Mouse (Mus musculus) heart, embryonic 15.5 days (tissue): Measurements from ENCODE around the gene Igsf9b. TPM values are rescaled to one million over a fixed set of nuclear protein-coding genes. Genes with fewer than 3 reads are reported as not detected.

Experiments used
- ATAC-seq: fragments of 200-750 bp; cut with Nextera tagmentation; replicated peaks from 2 replicates; pipeline ENCODE4 v1.8.0; 2017; ENCODE audit warnings: low read depth, moderate TSS enrichment; ENCODE audit not compliant: insufficient number of reproducible peaks, insufficient read depth, low FRiP score
- H3K27ac ChIP-seq: fragments of 300-500 bp; sonication (generic); 2 replicates; pipeline ENCODE4 v1.5.1; 2015; ENCODE audit warnings: mild to moderate bottlenecking, inconsistent platforms
- H3K27me3 ChIP-seq: fragments of 300-500 bp; sonication (generic); 2 replicates; pipeline ENCODE4 v1.6.1; 2015; ENCODE audit warnings: inconsistent platforms
- H3K36me3 ChIP-seq: fragments of 300-500 bp; sonication (generic); 2 replicates; pipeline ENCODE4 v1.6.1; 2015; ENCODE audit warnings: mild to moderate bottlenecking, inconsistent platforms
- H3K4me1 ChIP-seq: fragments of 300-500 bp; sonication (generic); replicated peaks from 2 replicates; pipeline ENCODE4 v1.6.1; 2015; ENCODE audit warnings: inconsistent platforms
- H3K4me2 ChIP-seq: fragments of 300-500 bp; sonication (generic); 2 replicates; pipeline ENCODE4 v1.6.1; 2015; ENCODE audit warnings: inconsistent platforms, mild to moderate bottlenecking, moderate library complexity
- H3K4me3 ChIP-seq: fragments of 300-500 bp; sonication (generic); 2 replicates; pipeline ENCODE4 v1.5.1; 2015; ENCODE audit warnings: mild to moderate bottlenecking, inconsistent platforms
- H3K9ac ChIP-seq: fragments of 300-500 bp; sonication (generic); 2 replicates; pipeline ENCODE4 v1.6.1; 2015; ENCODE audit warnings: mild to moderate bottlenecking, inconsistent platforms
- H3K9me3 ChIP-seq: fragments of 300-500 bp; sonication (generic); replicated peaks from 2 replicates; pipeline ENCODE4 v1.6.1; 2016; ENCODE audit warnings: inconsistent platforms
- WGBS: fragments of 180-500 bp; shearing (Covaris S2); methylation state at CpG from one replicate; pipeline ENCODE4 v1.1.7; 2015; ENCODE audit warnings: mixed read lengths; 5-methylcytosine and 5-hydroxymethylcytosine counted together
- polyA plus RNA-seq: library from polyadenylated mRNA; unstranded; fragments of >200 nt; fragmentation: Nextera tagmentation; extraction: Ambion mirVana; gene quantifications from 2 replicates; pipeline ENCODE4 v1.2.1, GENCODE M21; 2015

Igsf9b gene
- polyA plus RNA-seq, 1 experiment from 2014 or later, result 4.0 TPM

GRCm38 (mm10) chr9:27272858-27273257 lies 26.1 kb upstream of the Igsf9b start:
- no peak for ATAC-seq
- whole genome bisulfite sequencing, result 86% methylated on average over 1 of the region's 1 CpGs
- Histone ChIP-seq H3K36me3 (no peaks in the 10 kb centered on the region), H3K4me3 (no peak overlapping the region), H3K27me3 (no peaks in the 10 kb centered on the region), H3K4me2 (no peak overlapping the region), H3K9ac (no peak overlapping the region), H3K27ac (no peak overlapping the region), H3K9me3 (no peaks in the 10 kb centered on the region), H3K4me1 (no peaks in the 10 kb centered on the region)

DNA sequence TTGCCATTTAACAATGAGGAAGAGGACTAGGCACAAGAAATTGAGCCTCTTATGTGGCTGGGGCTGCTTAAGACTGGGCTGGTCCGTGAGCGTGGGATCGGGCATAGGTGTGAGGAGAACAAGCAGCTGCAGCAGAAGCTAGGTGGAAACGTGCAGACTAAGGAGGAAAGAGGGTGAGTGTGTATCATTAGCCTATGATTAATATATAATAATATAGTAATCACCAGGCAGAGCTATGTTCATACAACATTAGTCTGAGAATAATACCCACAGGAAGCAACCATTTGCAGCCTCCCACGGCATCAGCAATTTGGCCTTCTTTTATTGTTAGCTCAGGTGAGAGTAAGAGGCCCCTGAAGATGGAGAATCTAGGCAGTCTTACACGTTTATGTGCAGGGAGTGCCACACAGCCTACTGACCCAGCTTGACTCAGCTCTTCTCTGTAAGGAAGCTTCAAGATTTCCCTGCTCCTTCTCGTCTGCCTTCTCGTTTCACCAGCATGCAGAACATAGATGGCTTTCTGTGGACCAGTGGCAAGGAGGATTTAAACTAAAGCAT lies 22.6 kb upstream of the Igsf9b start:
- 67% methylated on average over 8 of the region's 8 CpGs for WGBS

DNA sequence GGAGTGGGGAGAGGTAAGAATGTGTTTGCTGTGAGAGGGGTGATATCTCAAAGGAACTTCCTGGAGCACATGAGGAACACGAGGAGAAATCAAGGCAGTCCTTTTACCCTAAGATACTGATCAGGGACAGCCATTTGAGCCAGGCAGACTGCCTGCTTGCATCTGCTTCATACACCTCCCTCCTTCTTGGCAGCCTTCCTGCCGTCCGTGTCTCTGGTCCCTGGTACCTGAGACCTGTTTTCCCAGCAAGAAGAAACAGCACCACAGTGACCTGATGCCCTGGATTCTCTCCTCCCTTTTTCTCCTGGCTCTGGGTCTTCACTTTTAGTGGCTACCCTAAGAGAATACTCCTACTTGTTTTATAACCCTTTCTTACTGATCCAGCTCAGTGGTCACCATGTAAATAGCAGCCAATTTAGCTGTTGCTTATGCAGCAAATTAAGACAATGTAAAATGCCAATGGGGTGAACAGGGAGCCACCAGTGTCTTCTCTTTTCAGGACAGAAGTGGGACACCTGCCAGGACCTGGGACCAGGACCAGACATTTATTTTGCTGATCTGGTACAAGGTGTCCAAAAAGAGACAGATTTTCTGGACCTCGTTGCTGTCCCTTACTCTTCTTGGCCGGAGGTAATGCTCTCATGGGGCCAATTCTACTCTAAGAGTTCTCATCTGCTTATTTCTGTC lies 21.5 kb upstream of the Igsf9b start:
- Histone ChIP-seq H3K36me3 (no peaks in the 10 kb centered on the region), H3K27ac (no peak overlapping the region), H3K27me3 (no peaks in the 10 kb centered on the region), H3K4me3 (no peak overlapping the region), H3K9ac (no peak overlapping the region), H3K9me3 (no peaks in the 10 kb centered on the region), H3K4me2 (no peak overlapping the region), H3K4me1 (no peaks in the 10 kb centered on the region)
- 62% methylated on average over 5 of the region's 5 CpGs for WGBS
- ATAC-seq, result no peak

More for the DNA sequence above, 22.6 kb upstream of the Igsf9b start:
- Histone ChIP-seq H3K27me3 (no peaks in the 10 kb centered on the region), H3K4me2 (no peak overlapping the region), H3K27ac (no peak overlapping the region), H3K9me3 (no peaks in the 10 kb centered on the region), H3K36me3 (no peaks in the 10 kb centered on the region), H3K4me1 (no peaks in the 10 kb centered on the region), H3K4me3 (no peak overlapping the region), H3K9ac (no peak overlapping the region)
- no peak for ATAC-seq

GRCm38 (mm10) chr9:27279041-27279440 lies 20.0 kb upstream of the Igsf9b start:
- no peak for ATAC-seq
- Histone ChIP-seq H3K27me3 (no peaks in the 10 kb centered on the region), H3K27ac (no peak overlapping the region), H3K4me1 (no peaks in the 10 kb centered on the region), H3K9me3 (no peaks in the 10 kb centered on the region), H3K4me2 (no peak overlapping the region), H3K36me3 (no peaks in the 10 kb centered on the region), H3K9ac (no peak overlapping the region), H3K4me3 (no peak overlapping the region)
- WGBS, result 72% methylated on average over 1 of the region's 1 CpGs

- Histone ChIP-seq H3K27me3 (no peaks in the 10 kb centered on the region), H3K27ac (no peak overlapping the region), H3K4me2 (no peak overlapping the region), H3K9ac (no peak overlapping the region), H3K4me1 (no peaks in the 10 kb centered on the region), H3K36me3 (no peaks in the 10 kb centered on the region), H3K4me3 (no peak overlapping the region), H3K9me3 (no peaks in the 10 kb centered on the region)
- no peak for ATAC-seq
- WGBS, result 61% methylated on average over 4 of the region's 4 CpGs
These were observed 18.0 kb upstream of the Igsf9b start for GRCm38 (mm10) chr9:27280976-27281375.

GRCm38 (mm10) chr9:27285719-27286249 lies 13.2 kb upstream of the Igsf9b start:
- Histone ChIP-seq H3K36me3 (no peaks in the 10 kb centered on the region), H3K27ac (no peak overlapping the region), H3K4me1 (peaks cover 24% of the 10 kb centered on the region), H3K4me2 (no peak overlapping the region), H3K27me3 (no peaks in the 10 kb centered on the region), H3K4me3 (no peak overlapping the region), H3K9ac (no peak overlapping the region), H3K9me3 (no peaks in the 10 kb centered on the region)
- no peak for ATAC-seq
- WGBS, result 58% methylated on average over 3 of the region's 3 CpGs

DNA sequence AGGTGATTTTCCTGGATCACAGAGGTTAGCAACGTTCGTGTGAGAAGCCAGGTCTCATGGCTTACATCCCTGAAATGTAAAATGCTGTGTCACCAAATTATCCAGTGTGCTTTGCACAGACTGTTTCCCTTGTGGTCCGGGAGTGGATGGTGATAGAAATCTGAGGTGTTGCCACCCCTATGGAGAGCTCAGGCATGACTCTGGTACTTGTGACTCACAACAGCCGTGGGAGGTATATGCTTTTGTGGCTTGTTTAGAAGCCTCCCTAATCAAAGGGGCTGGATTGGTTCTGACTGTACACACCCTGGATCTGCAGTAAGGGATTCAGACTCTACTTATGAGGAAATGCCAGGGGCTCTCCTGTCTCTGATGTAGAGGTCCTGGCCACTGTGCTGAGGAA lies 12.7 kb upstream of the Igsf9b start:
- H3K4me2 ChIP-seq, result no peak overlapping the region
- H3K4me1 ChIP-seq, result peaks cover 24% of the 10 kb centered on the region
- no peaks in the 10 kb centered on the region for H3K27me3 ChIP-seq
- no peak for ATAC-seq
- H3K27ac ChIP-seq, result no peak overlapping the region
- no peak overlapping the region for H3K4me3 ChIP-seq
- WGBS, result 71% methylated on average over 4 of the region's 4 CpGs
- H3K9ac ChIP-seq, result no peak overlapping the region
- no peaks in the 10 kb centered on the region for H3K36me3 ChIP-seq
- no peaks in the 10 kb centered on the region for H3K9me3 ChIP-seq

- no peak for ATAC-seq
- no peak overlapping the region for H3K4me3 ChIP-seq
- H3K36me3 ChIP-seq, result no peaks in the 10 kb centered on the region
- H3K9me3 ChIP-seq, result no peaks in the 10 kb centered on the region
- H3K4me1 ChIP-seq, result peaks cover 24% of the 10 kb centered on the region
- WGBS, result 82% methylated on average over 4 of the region's 4 CpGs
- H3K4me2 ChIP-seq, result no peak overlapping the region
- no peaks in the 10 kb centered on the region for H3K27me3 ChIP-seq
- H3K9ac ChIP-seq, result no peak overlapping the region
- H3K27ac ChIP-seq, result no peak overlapping the region
These were observed 12.1 kb upstream of the Igsf9b start for GRCm38 (mm10) chr9:27286859-27287258.

DNA sequence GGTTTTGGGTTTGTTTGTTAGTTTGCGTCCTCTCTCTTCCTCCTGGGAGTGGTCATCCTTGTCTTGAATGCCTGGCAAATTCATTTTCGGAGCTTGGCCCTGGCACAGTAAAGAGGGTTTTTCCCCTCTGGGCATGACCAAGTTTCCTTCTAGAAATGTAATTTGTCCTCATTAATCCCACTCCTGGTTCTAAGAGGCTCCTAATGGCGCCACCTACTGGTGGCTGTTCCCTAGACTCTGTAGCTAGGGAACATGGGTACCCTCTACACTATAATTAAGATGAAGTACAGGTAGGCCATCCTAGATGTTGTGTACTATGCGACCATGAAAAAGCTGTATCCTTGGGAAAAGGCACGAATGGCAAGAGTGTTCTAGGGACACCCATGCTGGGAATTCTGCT lies 11.6 kb upstream of the Igsf9b start:
- no peak overlapping the region for H3K9ac ChIP-seq
- no peaks in the 10 kb centered on the region for H3K36me3 ChIP-seq
- H3K27ac ChIP-seq, result no peak overlapping the region
- no peaks in the 10 kb centered on the region for H3K27me3 ChIP-seq
- no peaks in the 10 kb centered on the region for H3K9me3 ChIP-seq
- H3K4me1 ChIP-seq, result peaks cover 24% of the 10 kb centered on the region
- no peak overlapping the region for H3K4me3 ChIP-seq
- WGBS, result 39% methylated on average over 5 of the region's 5 CpGs
- no peak overlapping the region for H3K4me2 ChIP-seq
- ATAC-seq, result no peak

GRCm38 (mm10) chr9:27288442-27288841 lies 10.6 kb upstream of the Igsf9b start:
- H3K36me3 ChIP-seq, result no peaks in the 10 kb centered on the region
- no peaks in the 10 kb centered on the region for H3K9me3 ChIP-seq
- 8% methylated on average over 7 of the region's 7 CpGs for WGBS
- H3K9ac ChIP-seq, result no peak overlapping the region
- peak overlapping the region; percentile 49; the same call in 1 of the 2 replicates for H3K27ac ChIP-seq
- no peak for ATAC-seq
- H3K4me2 ChIP-seq, result no peak overlapping the region; the same call in 1 of the 2 replicates
- H3K4me1 ChIP-seq, result peaks cover 24% of the 10 kb centered on the region
- no peaks in the 10 kb centered on the region; the same call in 1 of the 2 replicates for H3K27me3 ChIP-seq
- no peak overlapping the region for H3K4me3 ChIP-seq

GRCm38 (mm10) chr9:27289543-27290308 lies 9.3 kb upstream of the Igsf9b start:
- WGBS, result 17% methylated on average over 7 of the region's 7 CpGs
- Histone ChIP-seq H3K4me1 (peaks cover 24% of the 10 kb centered on the region), H3K27me3 (peaks cover 4% of the 10 kb centered on the region; the same call in 1 of the 2 replicates), H3K4me2 (peak overlapping the region; percentile 36), H3K4me3 (no peak overlapping the region), H3K27ac (peak overlapping the region; percentile 65), H3K36me3 (no peaks in the 10 kb centered on the region), H3K9me3 (no peaks in the 10 kb centered on the region), H3K9ac (no peak overlapping the region)
- ATAC-seq, result peak; percentile 44; the same call in 1 of the 2 replicates
